Mouse (Mus musculus) thymus, postnatal 36 days (tissue): Measurements from ENCODE around the gene Gsg1l.

Source experiments
- DNase-seq, 2 experiments: peaks; one replicate each; pipeline ENCODE4 v3.0.0; 2022; ENCODE audit warnings: mixed read lengths in 2 of 2

Gsg1l gene

GRCm38 (mm10) chr7:125979591-125979990 lies 102.6 kb downstream of the Gsg1l start:
- DNase-seq: no peak

- no peak for DNase-seq
Observed at GRCm38 (mm10) chr7:125976695-125977094, 105.5 kb downstream of the Gsg1l start.

DNA sequence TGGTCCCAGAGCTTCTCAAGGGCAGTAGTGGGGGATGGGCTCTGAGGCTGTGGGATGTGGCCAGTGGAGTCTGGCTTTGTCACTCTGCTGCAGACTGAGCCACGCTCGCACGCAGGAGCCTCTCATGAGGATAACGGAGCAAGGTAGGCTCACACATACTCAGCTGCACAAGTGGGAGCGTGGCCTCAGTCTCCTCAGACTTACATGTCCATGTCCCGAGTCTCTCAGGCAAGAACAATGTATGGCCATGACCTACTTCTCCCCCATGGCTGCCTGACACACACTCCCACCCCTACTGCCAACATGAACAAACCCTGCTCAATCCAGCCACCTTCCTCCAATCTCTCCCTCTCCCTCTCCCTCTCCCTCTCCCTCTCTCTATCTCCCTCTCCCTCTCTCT lies 106.8 kb downstream of the Gsg1l start:
- no peak for DNase-seq

- no peak for DNase-seq
Observed at GRCm38 (mm10) chr7:125973874-125974273, 108.3 kb downstream of the Gsg1l start.

GRCm38 (mm10) chr7:125972776-125973175 lies 109.4 kb downstream of the Gsg1l start:
- no peak for DNase-seq

DNA sequence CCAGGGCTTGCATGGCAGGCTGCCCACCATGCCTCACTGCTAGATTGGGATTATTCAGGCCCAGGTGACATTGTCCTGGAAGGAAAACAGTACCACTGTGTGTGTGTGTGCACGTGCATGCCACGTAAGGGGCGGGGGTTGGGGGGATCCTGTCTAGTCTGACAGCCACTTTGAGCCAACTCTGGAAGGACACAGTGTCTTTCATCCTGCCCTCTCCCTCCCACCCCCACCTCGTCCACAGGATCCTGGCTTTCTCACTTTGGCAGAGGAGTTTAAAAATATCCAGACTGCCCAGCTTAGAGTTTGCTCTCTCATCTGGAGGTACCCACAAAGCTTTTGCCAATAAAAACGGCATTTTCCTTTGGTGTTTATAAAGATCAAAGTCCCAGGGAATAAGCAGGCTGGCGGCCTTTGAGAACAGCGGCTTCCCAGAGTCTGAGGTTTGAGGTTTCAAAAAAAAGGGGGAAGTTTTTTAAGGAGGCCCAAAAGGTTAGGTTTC lies 110.0 kb downstream of the Gsg1l start:
- no peak for DNase-seq

- DNase-seq: no peak
Observed at GRCm38 (mm10) chr7:125969076-125969475, 113.1 kb downstream of the Gsg1l start.

- no peak for DNase-seq
Observed at GRCm38 (mm10) chr7:125966402-125967261, 115.6 kb downstream of the Gsg1l start.

- DNase-seq: no peak
Observed at GRCm38 (mm10) chr7:125964087-125964607, 118.1 kb downstream of the Gsg1l start.

GRCm38 (mm10) chr7:125959294-125960048 lies 122.7 kb downstream of the Gsg1l start:
- no peak for DNase-seq

DNA sequence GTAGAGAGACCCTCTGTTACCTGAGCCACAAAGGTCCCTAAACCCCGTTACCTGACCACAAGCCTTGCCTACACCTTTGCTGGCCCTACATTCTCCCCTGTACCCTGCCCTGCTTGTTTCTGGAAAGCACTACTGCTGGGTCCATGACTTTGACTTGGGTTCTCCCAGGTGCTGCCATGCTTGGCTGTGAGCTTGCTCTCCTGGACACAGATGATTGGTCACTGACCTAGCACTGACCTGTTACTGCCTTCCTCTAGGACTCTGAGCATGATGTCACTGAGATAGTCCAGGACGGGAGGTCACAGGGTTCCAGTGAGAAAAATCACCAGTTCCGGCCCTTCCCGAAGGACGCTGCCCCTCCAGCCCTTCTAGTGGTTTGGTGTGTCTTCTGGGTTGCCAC lies 123.4 kb downstream of the Gsg1l start:
- DNase-seq: no peak

DNA sequence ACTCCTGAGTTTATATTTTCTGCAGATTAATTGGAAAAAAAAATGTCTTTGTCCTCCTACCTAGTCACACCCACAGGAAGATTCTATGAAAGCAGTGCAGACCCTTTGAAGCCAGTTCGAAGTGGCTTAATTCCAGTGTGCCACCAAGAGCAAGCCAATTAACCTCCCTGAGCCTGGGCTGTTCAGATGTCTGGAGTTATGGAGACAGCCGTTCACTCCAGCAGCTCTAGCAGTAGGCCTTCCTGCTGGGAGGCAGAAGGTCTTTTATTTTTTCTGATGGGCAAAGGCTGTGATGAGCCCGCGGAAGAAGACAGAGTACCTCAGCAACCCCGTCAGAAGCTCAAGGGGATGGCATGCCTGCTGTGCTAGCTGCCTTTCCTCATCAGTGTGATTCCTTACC lies 127.2 kb downstream of the Gsg1l start:
- DNase-seq: no peak

DNA sequence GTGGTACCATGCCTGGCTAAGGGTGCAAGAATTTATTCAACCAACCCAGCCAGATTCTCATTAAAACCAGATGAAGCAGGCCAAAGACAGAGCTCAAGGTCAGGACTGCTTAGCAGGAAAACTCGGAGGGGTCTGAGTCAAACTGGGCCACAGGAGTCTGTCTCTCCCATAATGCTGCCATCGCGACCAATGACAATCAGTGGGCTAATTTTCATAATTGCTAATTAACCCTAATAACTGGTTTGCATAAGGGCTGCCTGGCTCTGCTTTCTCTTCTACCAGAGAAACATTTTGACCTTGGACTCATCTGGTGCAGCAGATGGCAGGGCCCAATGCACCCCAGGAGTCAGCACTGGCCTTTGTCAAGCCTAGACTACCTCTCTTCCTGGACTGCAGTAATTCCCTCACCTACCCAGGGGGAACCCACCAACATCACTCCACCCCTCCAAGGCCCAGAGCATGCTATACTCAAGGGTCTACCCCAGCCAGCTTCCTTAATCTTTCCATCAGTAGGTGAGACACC lies 127.8 kb downstream of the Gsg1l start:
- no peak for DNase-seq

DNA sequence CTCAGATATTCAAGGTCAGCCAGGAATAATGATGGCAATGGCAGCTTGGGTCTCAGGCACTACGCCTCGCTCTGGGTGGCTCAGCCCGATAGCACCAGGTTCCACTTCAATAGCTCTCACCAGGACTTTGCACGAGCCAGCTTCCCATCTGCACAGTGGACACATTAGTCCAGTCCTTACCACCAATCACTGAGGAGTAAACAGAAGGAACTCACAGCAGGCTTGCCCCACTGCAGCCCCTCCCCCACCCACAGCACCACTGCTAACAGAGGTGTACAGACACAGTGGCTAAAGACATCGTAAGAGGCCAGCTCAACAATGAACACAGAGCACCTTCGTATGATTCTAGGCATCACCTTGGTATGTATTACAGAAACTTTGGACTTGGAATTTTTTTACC lies 128.4 kb downstream of the Gsg1l start:
- no peak for DNase-seq

DNA sequence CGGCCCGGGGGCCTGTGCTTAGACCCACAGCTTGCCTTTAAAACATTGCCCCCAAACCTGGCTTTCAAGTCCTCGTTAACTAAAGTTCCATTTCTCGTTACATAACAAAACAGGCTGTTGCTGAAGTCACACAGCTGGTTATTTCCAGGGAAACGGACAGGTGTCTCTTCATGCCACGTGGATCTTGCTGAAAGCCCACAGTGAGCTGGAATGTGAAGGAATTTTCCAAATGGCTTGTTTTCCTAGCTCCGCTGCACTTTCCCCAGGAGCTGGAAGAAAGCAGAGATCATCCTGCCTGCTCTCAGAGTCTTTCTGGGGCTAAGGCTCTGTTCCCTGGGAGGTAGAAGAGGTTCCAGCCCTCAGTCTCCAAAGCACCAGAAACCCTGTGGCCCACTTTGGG lies 130.3 kb downstream of the Gsg1l start:
- no peak for DNase-seq

GRCm38 (mm10) chr7:125948973-125949372 lies 133.2 kb downstream of the Gsg1l start:
- DNase-seq: no peak

DNA sequence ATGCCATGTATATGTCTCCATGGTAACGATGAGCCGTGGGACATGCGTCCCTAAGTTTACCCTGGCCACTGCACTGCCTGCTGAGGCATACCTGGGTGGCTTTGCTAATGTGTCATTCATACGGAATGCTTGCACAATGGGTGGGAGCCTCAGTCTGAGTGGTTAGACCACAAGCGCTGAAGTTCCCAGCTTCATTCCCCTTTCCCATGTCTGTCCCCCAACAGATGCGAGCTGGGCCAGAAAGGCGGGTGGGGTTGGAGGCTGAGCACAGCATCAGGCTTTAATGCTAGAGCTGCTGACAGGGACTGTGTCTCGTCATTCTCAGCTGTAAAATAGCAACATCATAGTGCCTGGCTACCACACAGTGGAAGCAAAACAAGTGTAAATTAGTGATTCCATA lies 136.3 kb downstream of the Gsg1l start:
- no peak for DNase-seq

GRCm38 (mm10) chr7:125944631-125945030 lies 137.6 kb downstream of the Gsg1l start:
- no peak for DNase-seq

DNA sequence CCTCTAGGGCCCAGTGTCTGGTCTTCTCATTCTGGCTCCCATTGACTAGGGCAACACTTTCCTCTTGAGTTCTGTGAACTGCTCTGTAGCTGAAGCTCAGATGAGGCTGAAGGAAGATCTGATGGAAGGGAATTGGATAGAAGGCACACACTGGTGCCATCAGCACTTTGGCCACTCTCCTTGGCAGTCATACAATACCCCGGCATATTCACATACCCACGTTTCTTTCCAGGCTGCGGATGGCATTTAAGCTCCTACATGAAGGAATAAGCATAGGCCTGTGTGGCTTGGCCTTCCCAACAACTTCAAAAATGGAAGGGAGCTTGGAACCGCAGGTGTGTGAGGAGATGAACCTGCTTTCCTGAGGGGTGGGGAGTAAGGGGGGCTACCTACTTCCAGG lies 138.7 kb downstream of the Gsg1l start:
- no peak for DNase-seq

DNA sequence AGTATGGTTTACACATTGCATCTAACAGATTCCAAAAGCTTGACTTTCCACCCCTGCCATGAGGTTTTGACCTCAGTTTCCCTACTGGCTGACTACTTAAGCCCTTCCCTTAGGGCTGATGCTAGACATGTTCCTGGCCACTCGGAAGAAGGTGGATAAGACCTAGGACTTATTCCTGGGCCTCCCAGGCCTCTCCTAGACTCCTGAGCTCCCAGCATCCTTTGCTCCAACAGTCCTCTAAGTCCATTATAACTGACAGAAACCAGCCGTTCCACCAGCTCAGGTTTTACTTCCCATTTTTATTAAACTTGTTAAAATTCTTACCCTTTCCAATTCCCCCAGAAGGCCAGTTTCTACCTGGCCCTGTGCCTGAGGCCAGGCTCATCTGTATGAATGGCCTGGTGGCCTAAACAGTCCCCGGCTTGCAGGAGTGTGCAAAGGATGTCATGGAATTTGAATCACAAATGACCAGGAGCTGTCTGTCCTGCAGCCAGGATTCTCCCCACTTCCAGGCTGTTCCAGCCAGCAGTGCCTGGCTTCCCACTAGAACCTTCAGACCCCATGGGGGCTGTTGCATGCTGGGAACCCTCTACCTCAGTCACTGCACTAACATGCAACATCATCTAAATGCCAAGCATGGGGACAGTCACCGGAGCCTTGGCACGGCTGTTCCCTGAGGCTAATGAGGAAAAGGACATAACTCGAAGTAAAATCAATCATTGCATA lies 139.7 kb downstream of the Gsg1l start:
- DNase-seq: no peak

DNA sequence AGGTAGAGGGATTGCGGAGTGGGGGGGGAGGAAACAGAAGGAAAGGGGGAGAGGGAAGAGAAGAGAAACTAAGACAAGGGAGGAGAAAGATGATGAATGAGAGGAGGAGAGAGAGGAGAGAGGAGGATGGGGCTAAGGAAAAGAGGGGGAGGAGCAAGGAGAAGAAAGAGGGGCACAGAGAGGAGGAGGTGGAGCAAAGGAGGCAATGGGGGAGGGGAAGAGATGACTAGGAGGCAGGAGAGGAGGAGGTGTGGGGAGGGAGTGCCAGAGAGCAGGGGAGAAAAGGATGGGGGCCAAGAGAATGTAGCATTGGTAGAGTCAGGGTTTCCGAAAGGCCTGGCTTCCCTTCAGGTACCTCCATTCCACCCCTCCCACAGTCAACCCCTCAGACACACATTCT lies 147.9 kb downstream of the Gsg1l start:
- DNase-seq: no peak

- DNase-seq: no peak
Observed at GRCm38 (mm10) chr7:125933356-125934244, 148.6 kb downstream of the Gsg1l start.
